Mouse (Mus musculus) CH12.LX (cell line): ENCODE measurements at regions not wholly inside any gene's neighbourhood (a gene's known extent, or its start where the extent isn't known, plus 50 kb on each side); places are given as distances from the start of the nearest gene placed in this dataset.

Experiments used
- DNase-seq: peaks from one replicate; pipeline ENCODE4 v3.0.0-alpha.2; 2013; ENCODE audit errors: extremely low read depth
- H3K27ac ChIP-seq: 2 replicates; pipeline ENCODE4 v1.5.1; 2012; ENCODE audit warnings: low read depth, mild to moderate bottlenecking, control low read depth, moderate library complexity; ENCODE audit not compliant: insufficient read depth
- H3K27me3 ChIP-seq: replicated peaks from 2 replicates; pipeline ENCODE3; 2012; ENCODE audit warnings: inconsistent platforms
- H3K36me3 ChIP-seq, 2 experiments: replicated peaks in 1 of 2; 2 replicates each; pipeline versions ENCODE3 to v1.6.1; 2012; ENCODE audit warnings: inconsistent platforms in 1 of 2, low read length in 1 of 2, mild to moderate bottlenecking in 1 of 2, mixed read lengths in 1 of 2, moderate library complexity in 1 of 2; ENCODE audit not compliant: control insufficient read depth in 1 of 2, insufficient read depth in 1 of 2
- H3K4me1 ChIP-seq, 2 experiments: 2 replicates each; pipeline ENCODE4 v1.6.1; 2012; ENCODE audit warnings: inconsistent platforms in 1 of 2, moderate library complexity in 1 of 2; ENCODE audit not compliant: insufficient read depth in 2 of 2, control insufficient read depth in 1 of 2
- H3K4me2 ChIP-seq: 2 replicates; pipeline ENCODE4 v1.6.1; 2012; ENCODE audit warnings: low read depth, mild to moderate bottlenecking, control low read depth; ENCODE audit not compliant: poor library complexity, insufficient read depth, severe bottlenecking
- H3K4me3 ChIP-seq, 3 experiments: fragments of 150-350 bp in 1 of 3; sonication (generic) in 1 of 3; replicated peaks in 1 of 3; 2 replicates each; pipeline versions ENCODE3 to v1.5.1; 2011 to 2012; ENCODE audit warnings: low read depth in 2 of 3, low read length in 2 of 3, mild to moderate bottlenecking in 2 of 3, moderate library complexity in 2 of 3, control low read depth in 1 of 3, improper control_type of control experiment in 1 of 3, inconsistent platforms in 1 of 3, mixed read lengths in 1 of 3; ENCODE audit not compliant: poor library complexity in 1 of 3
- H3K79me2 ChIP-seq: replicated peaks from 2 replicates; pipeline ENCODE4 v1.6.1; 2012; ENCODE audit warnings: mild to moderate bottlenecking, moderate library complexity; ENCODE audit not compliant: control insufficient read depth, poor library complexity, insufficient read depth, severe bottlenecking; ENCODE audit errors: extremely low read depth
- H3K9ac ChIP-seq: 2 replicates; pipeline ENCODE4 v1.6.1; 2012; ENCODE audit warnings: low read depth, mild to moderate bottlenecking, control low read depth, moderate library complexity; ENCODE audit not compliant: insufficient read depth
- H3K9me3 ChIP-seq: replicated peaks from 2 replicates; pipeline ENCODE3; 2012; ENCODE audit warnings: low read length, inconsistent platforms, mixed read lengths
- CHD2 ChIP-seq: IDR thresholded peaks from 2 replicates; pipeline ENCODE4 v1.6.1; 2011; ENCODE audit warnings: low read length, improper control_type of control experiment
- CTCF ChIP-seq, 2 experiments: IDR thresholded peaks in 1 of 2; conservative IDR thresholded peaks in 1 of 2; 2 replicates each; pipeline ENCODE4 v1.5.1; 2011 to 2012; ENCODE audit warnings: low read depth in 2 of 2, low read length in 2 of 2, improper control_type of control experiment in 1 of 2, inconsistent platforms in 1 of 2, mild to moderate bottlenecking in 1 of 2, moderate library complexity in 1 of 2
- ELF1 ChIP-seq: IDR thresholded peaks from 2 replicates; pipeline ENCODE4 v1.6.1; 2014; ENCODE audit warnings: low read depth, mild to moderate bottlenecking, inconsistent platforms, low read length, improper control_type of control experiment
- KAT2A ChIP-seq: IDR thresholded peaks from 2 replicates; pipeline ENCODE4 v1.6.1; 2012; ENCODE audit warnings: low read length, improper control_type of control experiment, inconsistent platforms; ENCODE audit not compliant: insufficient replicate concordance
- RAD21 ChIP-seq: IDR thresholded peaks from 2 replicates; pipeline ENCODE4 v1.6.1; 2011; ENCODE audit warnings: low read depth, mild to moderate bottlenecking, low read length, improper control_type of control experiment, moderate library complexity
- SMC3 ChIP-seq: IDR thresholded peaks from 2 replicates; pipeline ENCODE4 v1.6.1; 2011; ENCODE audit warnings: low read depth, low read length, improper control_type of control experiment
- TCF12 ChIP-seq: IDR thresholded peaks from 2 replicates; pipeline ENCODE4 v1.6.1; 2014; ENCODE audit warnings: low read depth, mild to moderate bottlenecking, inconsistent platforms, low read length, improper control_type of control experiment
- UBTF ChIP-seq: IDR thresholded peaks from 2 replicates; pipeline ENCODE4 v1.6.1; 2012; ENCODE audit warnings: low read depth, mild to moderate bottlenecking, inconsistent platforms, low read length, improper control_type of control experiment, moderate library complexity
- USF1 ChIP-seq: IDR thresholded peaks from 2 replicates; pipeline ENCODE4 v1.6.1; 2014; ENCODE audit warnings: low read depth, mild to moderate bottlenecking, inconsistent platforms, low read length, improper control_type of control experiment
- dilution Hi-C: fragments of 300-500 bp; cut with MboI; formaldehyde crosslinking; loops from 2 replicates; pipeline ENCODE4 v1.14.3; 2020; ENCODE audit warnings: low sequenced_read_pairs; ENCODE audit not compliant: extremely low pct_unique_long_range_greater_than_20kb, extremely low pct_ligation_motif_present
- in situ Hi-C: fragments of 300-500 bp; cut with MboI; formaldehyde crosslinking; loops from 3 replicates; pipeline ENCODE4 v1.14.3; 2019; ENCODE audit warnings: low sequenced_read_pairs, low pct_ligation_motif_present, low pct_unique_long_range_greater_than_20kb, mixed read lengths

DNA sequence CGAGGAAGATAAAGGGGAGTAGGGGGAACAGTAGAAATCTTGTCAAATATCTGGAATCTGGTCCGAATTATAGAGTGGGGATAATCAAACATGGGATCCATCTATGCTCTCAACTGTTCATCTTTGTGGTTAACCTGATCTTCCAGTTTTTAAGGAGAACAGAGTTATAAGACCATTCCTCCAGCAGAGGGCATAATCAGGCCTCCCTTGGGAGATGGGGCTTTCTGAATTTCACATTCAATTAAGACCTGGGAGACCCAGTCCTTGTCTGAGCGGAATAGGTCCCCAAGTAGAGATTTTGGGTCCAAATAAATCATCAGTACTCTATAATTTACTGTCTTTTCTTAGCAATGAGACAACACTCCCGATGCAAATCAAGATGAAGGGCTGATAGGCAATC, 182.8 kb downstream of the Plekhb2 start:
- DNase-seq, result peak; percentile 22
- Histone ChIP-seq H3K36me3 (no peaks in the 10 kb centered on the region), H3K27ac (no peak overlapping the region), H3K79me2 (no peaks in the 10 kb centered on the region), H3K4me1 (no peaks in the 10 kb centered on the region), H3K27me3 (peaks cover 27% of the 10 kb centered on the region), H3K9me3 (no peaks in the 10 kb centered on the region), H3K4me3 (no peak overlapping the region), H3K9ac (no peak overlapping the region), H3K4me2 (no peak overlapping the region)
- dilution Hi-C loops, result no loop called here
- in situ Hi-C loops, result no loop called here
- 0 out of 2 replicates have a peak, but pooled peaks have one; percentile 34 for TF ChIP-seq KAT2A
- TF ChIP-seq ELF1, result no peak
- TF ChIP-seq RAD21, result peak; percentile 41
- peak; percentile 12 to 67; a peak in 3 of 4 replicates for TF ChIP-seq CTCF (conservative IDR thresholded peaks at IDR 0.05 in 1 of 2, IDR thresholded peaks at IDR 0.05 in 1 of 2; ENCODE audit: low read depth in 2 of 2, low read length in 2 of 2)
- peak; percentile 59 for TF ChIP-seq SMC3

DNA sequence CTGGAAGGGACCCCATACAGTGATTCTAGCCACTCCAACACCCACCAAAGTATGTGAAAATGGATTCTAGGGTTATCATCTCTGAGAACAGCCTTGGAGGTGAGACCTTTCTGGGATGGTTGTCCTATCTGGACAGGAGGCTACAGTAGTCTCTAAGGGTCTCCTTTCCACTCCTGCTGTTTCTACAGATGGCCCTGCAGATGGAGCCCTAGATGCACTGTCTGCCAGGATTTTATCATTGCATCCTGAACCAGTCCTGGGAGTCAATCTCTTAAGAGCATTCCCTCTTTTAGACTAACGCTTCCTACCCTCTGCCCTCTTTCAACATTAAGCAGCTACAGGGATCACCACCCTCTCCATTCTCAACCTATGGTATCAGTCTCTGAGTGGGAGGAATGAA, 223.0 kb downstream of the Plekhb2 start:
- dilution Hi-C loops, result no loop called here
- H3K4me1 ChIP-seq, result no peaks in the 10 kb centered on the region
- H3K36me3 ChIP-seq, result no peaks in the 10 kb centered on the region

GRCm38 (mm10) chr1:35094873-35095272, 245.1 kb downstream of the Plekhb2 start:
- in situ Hi-C loops, result no loop called here
- Histone ChIP-seq H3K4me1 (no peaks in the 10 kb centered on the region), H3K36me3 (no peaks in the 10 kb centered on the region), H3K27ac (no peak overlapping the region), H3K9ac (no peak overlapping the region), H3K4me3 (no peak overlapping the region), H3K4me2 (no peak overlapping the region), H3K79me2 (no peaks in the 10 kb centered on the region), H3K9me3 (no peaks in the 10 kb centered on the region), H3K27me3 (no peaks in the 10 kb centered on the region)
- dilution Hi-C loops, result no loop called here
- DNase-seq, result no peak
- no peak for TF ChIP-seq CHD2

More for the DNA sequence above, 223.0 kb downstream of the Plekhb2 start:
- no peak overlapping the region for H3K27ac ChIP-seq
- no peak overlapping the region for H3K4me2 ChIP-seq
- H3K79me2 ChIP-seq, result no peaks in the 10 kb centered on the region
- TF ChIP-seq TCF12, result no peak
- TF ChIP-seq UBTF, result no peak
- no peak for TF ChIP-seq USF1
- TF ChIP-seq CTCF (conservative IDR thresholded peaks at IDR 0.05 in 1 of 2, IDR thresholded peaks at IDR 0.05 in 1 of 2; ENCODE audit: low read depth in 2 of 2, low read length in 2 of 2), result peak in 1 of 2 experiments; percentile 25; a peak in 2 of 4 replicates
- TF ChIP-seq, all 38 proteins: peak for 1
- H3K4me3 ChIP-seq, result no peak overlapping the region
- H3K27me3 ChIP-seq, result peaks cover 10% of the 10 kb centered on the region
- in situ Hi-C loops, result no loop called here
- H3K9ac ChIP-seq, result no peak overlapping the region
- H3K9me3 ChIP-seq, result no peaks in the 10 kb centered on the region
- DNase-seq, result no peak
